Mouse (Mus musculus) mouse embryonic stem cell (cell line): ENCODE measurements around the gene Alox5ap.

ENCODE experiments used
- in situ Hi-C, 2 experiments: fragments of 300-500 bp; cut with MboI; formaldehyde crosslinking; loops; 1 replicate in 1 of 2; 3 replicates in 1 of 2; pipeline ENCODE4 v1.14.3; 2019 to 2020; ENCODE audit warnings: low sequenced_read_pairs in 2 of 2, low pct_unique_long_range_greater_than_20kb in 1 of 2, mixed read lengths in 1 of 2; ENCODE audit not compliant: unreplicated experiment in 1 of 2

Gene Alox5ap

GRCm38 (mm10) chr5:149255522-149255921 lies 9.0 kb upstream of the Alox5ap start:
- in situ Hi-C loops, result no loop called here

GRCm38 (mm10) chr5:149257518-149258281 lies 6.9 kb upstream of the Alox5ap start:
- in situ Hi-C loops, result no loop called here

- in situ Hi-C loops, result no loop called here
These were observed 5.5 kb upstream of the Alox5ap start for GRCm38 (mm10) chr5:149259093-149259492.

- in situ Hi-C loops, result no loop called here
These were observed 3.1 kb upstream of the Alox5ap start for GRCm38 (mm10) chr5:149261449-149261848.

- in situ Hi-C loops, result no loop called here
These were observed 2.7 kb upstream of the Alox5ap start for GRCm38 (mm10) chr5:149261866-149262265.

- in situ Hi-C loops, result no loop called here
These were observed 312 bp downstream of the Alox5ap start for GRCm38 (mm10) chr5:149264878-149265279.

- in situ Hi-C loops, result no loop called here
These were observed 2.2 kb downstream of the Alox5ap start for GRCm38 (mm10) chr5:149266761-149267221.

- in situ Hi-C loops, result no loop called here
These were observed 2.9 kb downstream of the Alox5ap start for GRCm38 (mm10) chr5:149267493-149267892.

- in situ Hi-C loops, result loop anchor here in 1 of 2 experiments (5.0 kb wide), 1 partner anchor 66 kb away; no protein-coding TSS in a partner anchor
These were observed 6.7 kb downstream of the Alox5ap start for GRCm38 (mm10) chr5:149271291-149271690.

GRCm38 (mm10) chr5:149272535-149272934 lies 8.0 kb downstream of the Alox5ap start:
- in situ Hi-C loops, result loop anchor here in 1 of 2 experiments (5.0 kb wide), 1 partner anchor 65 kb away; no protein-coding TSS in a partner anchor

GRCm38 (mm10) chr5:149274390-149275104 lies 10.0 kb downstream of the Alox5ap start:
- in situ Hi-C loops, result loop anchor here in 1 of 2 experiments (5.0 kb wide), 1 partner anchor 63 kb away; no protein-coding TSS in a partner anchor

GRCm38 (mm10) chr5:149275105-149275494 lies 10.5 kb downstream of the Alox5ap start:
- in situ Hi-C loops, result no loop called here

- in situ Hi-C loops, result no loop called here
These were observed 13.0 kb downstream of the Alox5ap start for GRCm38 (mm10) chr5:149277529-149277928.

- in situ Hi-C loops, result no loop called here
These were observed 14.8 kb downstream of the Alox5ap start for GRCm38 (mm10) chr5:149279273-149279844.

- in situ Hi-C loops, result no loop called here
These were observed 18.4 kb downstream of the Alox5ap start for GRCm38 (mm10) chr5:149283009-149283408.

- in situ Hi-C loops, result no loop called here
These were observed 19.3 kb downstream of the Alox5ap start for GRCm38 (mm10) chr5:149283821-149284220.

GRCm38 (mm10) chr5:149286021-149286420 lies 21.5 kb downstream of the Alox5ap start:
- in situ Hi-C loops, result no loop called here

GRCm38 (mm10) chr5:149287148-149288038 lies 22.8 kb downstream of the Alox5ap start:
- in situ Hi-C loops, result no loop called here
